ENCODE assay signal across 25 mouse cellular contexts in the genomic region with DNA sequence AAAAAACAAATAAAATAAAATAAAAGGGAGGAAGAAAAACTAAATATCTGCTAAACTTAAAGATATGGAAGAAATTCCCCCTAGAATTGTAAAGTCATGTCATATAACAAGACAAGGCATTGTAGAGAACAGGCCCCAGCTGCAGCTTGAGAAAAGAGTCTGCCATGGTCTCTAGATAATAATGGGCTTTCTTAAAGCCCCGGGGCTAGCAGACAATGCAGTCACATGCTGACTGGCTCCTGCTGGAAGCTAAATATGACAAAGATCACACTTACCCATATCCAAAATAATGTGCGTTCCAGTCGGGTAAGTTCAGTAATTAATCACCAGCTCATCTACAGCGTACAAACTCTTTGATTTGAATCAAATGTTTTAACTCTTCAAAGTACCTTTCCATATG.
"Had no signal": no experiment of that assay in that cellular context is flagged by ENCODE, and none has a peak within 500 bp of the region (broad histone marks: within the 10 kb centered on the region; RNA-seq: fewer than 3 reads in every experiment).

No protein-coding gene starts in this region.

- DNase-seq: gastrocnemius, adult 2 months; gastrocnemius, postnatal 10 days; gastrocnemius, postnatal 25 days; heart, adult 18-20 months; heart, postnatal 10 days; heart, postnatal 4 days; kidney, adult 18-20 months; kidney, adult 9 months; kidney, postnatal 14 days; kidney, postnatal 36 days; layer of hippocampus, adult 9-11 months; layer of hippocampus, postnatal 36 days; left cerebral cortex, postnatal 4 days had no signal

- H3K9ac ChIP-seq: heart, embryonic 12.5 days; hindbrain, embryonic 12.5 days; hindbrain, embryonic 14.5 days; intestine, embryonic 15.5 days; kidney, embryonic 15.5 days; limb, embryonic 13.5 days; limb, embryonic 15.5 days had no signal

- H3K4me2 ChIP-seq: heart, embryonic 12.5 days; hindbrain, embryonic 12.5 days; hindbrain, embryonic 14.5 days; intestine, embryonic 15.5 days; kidney, embryonic 15.5 days; limb, embryonic 13.5 days; limb, embryonic 15.5 days had no signal

- H3K4me1 ChIP-seq: hindbrain, embryonic 12.5 days; intestine, embryonic 15.5 days; kidney, embryonic 15.5 days had no signal

- H3K36me3 ChIP-seq: heart, embryonic 10.5 days; heart, embryonic 12.5 days; hindbrain, embryonic 12.5 days; intestine, embryonic 15.5 days; kidney, embryonic 15.5 days; limb, embryonic 13.5 days; limb, embryonic 15.5 days had no signal

- H3K27ac ChIP-seq: gastrocnemius, adult 2 months; heart, embryonic 10.5 days; hindbrain, embryonic 12.5 days; hindbrain, embryonic 14.5 days; intestine, embryonic 15.5 days; kidney, embryonic 15.5 days; kidney, postnatal 0 days; limb, embryonic 13.5 days; limb, embryonic 15.5 days had no signal

- H3K9me3 ChIP-seq: heart, embryonic 10.5 days; heart, embryonic 12.5 days; hindbrain, embryonic 12.5 days; intestine, embryonic 15.5 days; kidney, embryonic 15.5 days; limb, embryonic 13.5 days; limb, embryonic 15.5 days had no signal

- H3K4me3 ChIP-seq: gastrocnemius, adult 2 months; heart, embryonic 10.5 days; heart, embryonic 12.5 days; hindbrain, embryonic 12.5 days; intestine, embryonic 15.5 days; kidney, embryonic 15.5 days; limb, embryonic 13.5 days; limb, embryonic 15.5 days had no signal

- H3K27me3 ChIP-seq: heart, embryonic 12.5 days; hindbrain, embryonic 12.5 days; intestine, embryonic 15.5 days; kidney, embryonic 15.5 days; limb, embryonic 13.5 days; limb, embryonic 15.5 days had no signal

- ATAC-seq: hindbrain, embryonic 16.5 days; inflammation-experienced regulatory T-cells, adult 6 months; intestine, embryonic 15.5 days; intestine, postnatal 0 days had no signal
